Mouse (Mus musculus) urinary bladder, adult 18-20 months (tissue): ENCODE results near the gene Gm49395.

Experiments used
- DNase-seq, 2 experiments: peaks; one replicate each; pipeline ENCODE4 v3.0.0; 2022; ENCODE audit warnings: low spot score in 2 of 2, mixed read lengths in 2 of 2

Gm49395 gene

GRCm38 (mm10) chr13:115101355-115102191 lies at the start of gene Gm49395, which contains the start of gene Itga1:
TSS of gene Gm49395 (minus strand) at chr13:115101921.
TSS of gene Itga1 (minus strand) at chr13:115101964.
- peak; percentile 66 to 70 for DNase-seq

- DNase-seq: no peak
Observed at GRCm38 (mm10) chr13:115150602-115151001, 48.9 kb upstream of the Gm49395 start.

DNA sequence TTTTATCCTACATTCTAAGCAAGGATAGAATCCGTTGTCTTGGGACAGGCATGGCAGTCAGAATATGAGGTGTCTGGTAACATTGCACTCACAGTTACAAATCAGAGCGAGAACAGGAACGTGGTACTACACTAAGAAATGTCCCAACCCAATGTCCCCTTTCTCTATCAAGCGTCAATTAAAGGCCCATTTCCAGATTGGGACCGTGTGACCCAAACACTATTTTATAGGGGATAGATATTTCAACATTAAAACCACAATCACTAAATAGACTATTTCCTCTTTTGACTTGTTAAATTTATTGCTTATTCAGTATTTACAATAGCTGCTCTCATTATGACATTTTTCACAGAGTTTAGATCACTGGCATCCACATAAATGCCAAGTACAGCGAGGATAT lies 48.1 kb upstream of the Gm49395 start:
- DNase-seq: no peak

GRCm38 (mm10) chr13:115143575-115143974 lies 41.9 kb upstream of the Gm49395 start:
- DNase-seq: no peak

GRCm38 (mm10) chr13:115142066-115142465 lies 40.3 kb upstream of the Gm49395 start:
- no peak for DNase-seq

- no peak for DNase-seq
Observed at GRCm38 (mm10) chr13:115138513-115138912, 36.8 kb upstream of the Gm49395 start.

- no peak for DNase-seq
Observed at GRCm38 (mm10) chr13:115136761-115137160, 35.0 kb upstream of the Gm49395 start.

- DNase-seq: no peak
Observed at GRCm38 (mm10) chr13:115132435-115132834, 30.7 kb upstream of the Gm49395 start.

DNA sequence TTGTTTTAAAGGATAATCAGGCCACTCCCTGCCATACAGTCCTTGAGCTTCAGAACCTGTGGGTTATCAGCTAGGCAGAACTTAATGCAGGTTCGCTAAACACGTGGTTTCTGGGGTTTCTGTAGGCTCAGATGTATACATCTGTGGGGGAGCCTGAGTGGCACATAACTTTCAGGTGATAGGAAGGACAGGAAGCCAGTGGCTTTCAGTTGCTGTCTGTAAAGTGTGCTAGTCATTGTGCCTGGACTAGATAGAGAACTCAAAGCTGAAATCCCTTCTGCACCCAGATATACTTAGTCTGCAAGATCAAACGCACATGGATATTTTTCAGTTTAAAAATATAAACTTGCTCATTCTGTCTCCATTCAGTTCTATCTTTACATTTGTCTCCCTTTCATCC lies 29.7 kb upstream of the Gm49395 start:
- no peak for DNase-seq

DNA sequence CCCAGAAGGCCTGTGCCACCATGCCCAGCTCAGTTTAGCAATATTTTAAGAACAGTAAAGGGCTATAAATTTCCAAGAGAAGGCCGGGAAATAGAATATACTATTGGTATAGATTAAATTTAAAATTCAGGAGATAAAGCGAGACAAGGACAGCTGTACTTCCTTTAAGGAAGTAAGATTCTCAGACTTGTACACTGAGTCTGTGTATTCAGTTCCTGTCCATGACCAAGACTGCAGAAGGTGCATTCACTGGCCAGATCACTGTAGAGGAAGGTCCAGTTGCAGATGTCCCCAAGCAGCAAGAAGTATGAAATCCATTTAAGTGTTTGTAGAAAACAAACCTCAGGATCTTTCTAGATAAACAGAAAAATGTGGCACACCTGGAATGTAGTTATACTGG lies 28.3 kb upstream of the Gm49395 start:
- DNase-seq: no peak

DNA sequence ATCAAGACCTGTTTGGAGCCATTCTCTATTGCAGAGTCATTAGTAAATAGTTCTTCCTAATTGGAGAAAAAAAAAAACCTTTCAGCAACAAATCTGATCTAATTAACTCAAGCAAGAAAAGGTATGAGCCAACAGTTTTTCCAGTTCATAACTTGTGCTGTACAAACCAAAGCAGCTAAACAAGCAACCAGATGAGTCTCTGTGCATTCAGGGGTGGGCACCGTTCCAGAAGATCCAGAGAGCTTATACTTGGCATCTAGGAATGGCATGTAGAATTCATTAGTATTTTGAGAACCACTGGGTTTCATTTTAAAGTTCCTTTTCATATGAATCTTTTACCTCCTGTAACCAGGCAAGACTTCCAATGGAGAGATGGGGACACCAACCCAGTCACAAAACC lies 26.1 kb upstream of the Gm49395 start:
- no peak for DNase-seq

DNA sequence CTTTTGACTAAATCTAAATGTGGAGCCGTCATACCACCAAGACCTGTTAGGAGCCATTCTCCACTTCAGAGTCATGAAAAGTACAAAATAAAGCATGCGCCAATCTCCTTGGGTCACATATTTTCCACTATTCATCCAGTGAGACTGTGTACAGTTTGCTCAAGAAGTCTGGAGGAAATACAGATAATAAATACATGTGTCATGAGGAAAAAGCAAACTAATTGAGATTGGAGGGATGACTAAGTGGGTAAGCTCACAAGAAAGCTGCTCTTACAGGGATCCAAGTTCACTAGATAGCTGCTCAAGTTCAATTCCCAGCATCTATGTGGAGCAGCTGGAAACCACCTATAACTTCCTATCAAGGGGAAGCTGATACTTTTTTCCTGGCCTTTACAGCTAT lies 24.8 kb upstream of the Gm49395 start:
- DNase-seq: no peak

GRCm38 (mm10) chr13:115125130-115125529 lies 23.4 kb upstream of the Gm49395 start:
- DNase-seq: no peak

DNA sequence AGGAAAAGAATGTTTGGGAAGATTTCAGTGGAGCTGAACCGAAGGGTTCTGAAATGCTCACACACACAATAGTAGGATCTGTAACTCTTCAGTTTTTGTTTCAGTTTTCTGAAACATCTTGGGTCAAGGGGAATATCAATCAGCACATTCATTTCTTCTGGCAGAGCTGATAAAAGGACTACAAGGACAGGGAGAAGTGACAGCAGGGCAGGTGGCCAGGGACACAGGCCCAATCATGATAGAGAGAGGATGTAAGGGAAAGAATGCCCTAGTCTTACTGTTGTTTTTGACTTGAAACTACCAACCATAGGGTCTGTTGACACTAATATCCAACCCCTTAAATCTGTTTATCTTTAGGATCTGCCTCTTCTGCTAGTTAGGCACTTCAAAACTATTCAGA lies 22.8 kb upstream of the Gm49395 start:
- no peak for DNase-seq

DNA sequence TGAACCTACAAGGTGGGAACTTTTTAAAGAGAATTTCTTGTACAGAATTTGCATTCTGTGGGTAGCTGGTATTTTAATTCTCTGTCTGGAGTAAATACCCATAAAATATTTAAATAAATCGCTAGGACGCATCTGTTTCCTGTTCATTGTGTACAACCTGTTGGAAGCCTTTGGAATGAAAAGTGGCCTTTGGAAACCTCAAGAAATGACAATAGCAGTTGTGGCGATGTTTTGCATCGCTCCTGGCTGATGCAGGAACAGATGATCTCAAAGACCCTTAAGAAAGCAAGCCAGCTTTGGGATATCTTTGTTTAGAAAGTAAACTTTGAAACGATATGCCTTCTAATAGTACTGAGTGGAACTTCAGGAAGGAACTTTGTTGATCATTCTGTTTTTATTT lies 17.0 kb upstream of the Gm49395 start:
- DNase-seq: no peak

- DNase-seq: no peak
Observed at GRCm38 (mm10) chr13:115118195-115118594, 16.5 kb upstream of the Gm49395 start.

- DNase-seq: no peak
Observed at GRCm38 (mm10) chr13:115116930-115117621, 15.4 kb upstream of the Gm49395 start.

DNA sequence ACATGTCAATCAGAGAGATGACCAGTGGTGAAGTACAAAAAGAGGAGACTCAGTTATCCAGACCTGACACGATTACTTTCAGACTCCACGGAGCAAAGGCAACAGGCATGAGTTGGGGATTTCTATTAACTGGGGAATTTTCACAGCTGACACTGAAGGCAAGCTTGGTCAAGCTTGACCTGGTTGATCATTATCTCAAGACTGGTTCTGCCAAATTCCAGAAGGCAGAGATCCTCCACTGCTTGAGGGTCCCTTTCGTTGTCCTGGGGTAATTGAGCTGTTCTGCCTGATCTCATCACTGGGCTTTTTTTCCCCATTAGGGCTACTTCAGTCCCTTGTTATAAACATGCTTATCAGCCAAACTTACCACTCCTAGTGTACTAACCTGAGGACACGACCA lies 7.9 kb upstream of the Gm49395 start:
- no peak for DNase-seq

GRCm38 (mm10) chr13:115107436-115107835 lies 5.7 kb upstream of the Gm49395 start:
- DNase-seq: no peak

DNA sequence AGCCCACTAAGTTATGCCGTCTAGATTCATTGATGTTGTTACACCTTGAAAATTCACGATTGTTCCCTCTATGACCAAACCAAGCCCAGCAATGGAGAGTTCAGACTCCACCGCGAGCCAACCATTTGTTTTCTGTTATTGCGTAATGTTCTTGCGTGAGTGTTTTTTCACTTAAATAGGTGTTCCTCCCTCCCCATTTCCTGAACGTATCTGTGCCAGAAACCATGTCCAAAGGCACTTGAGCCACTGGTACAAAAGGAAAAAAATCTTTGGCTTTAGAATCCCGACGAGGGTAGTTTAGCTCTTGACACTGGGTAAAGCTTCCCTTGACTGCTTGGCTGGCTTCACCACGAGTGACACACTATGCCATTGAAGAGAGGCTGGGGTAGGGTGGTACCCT lies 4.5 kb upstream of the Gm49395 start:
- DNase-seq: no peak

GRCm38 (mm10) chr13:115102754-115103153 lies 1.0 kb upstream of the Gm49395 start:
- DNase-seq: no peak

DNA sequence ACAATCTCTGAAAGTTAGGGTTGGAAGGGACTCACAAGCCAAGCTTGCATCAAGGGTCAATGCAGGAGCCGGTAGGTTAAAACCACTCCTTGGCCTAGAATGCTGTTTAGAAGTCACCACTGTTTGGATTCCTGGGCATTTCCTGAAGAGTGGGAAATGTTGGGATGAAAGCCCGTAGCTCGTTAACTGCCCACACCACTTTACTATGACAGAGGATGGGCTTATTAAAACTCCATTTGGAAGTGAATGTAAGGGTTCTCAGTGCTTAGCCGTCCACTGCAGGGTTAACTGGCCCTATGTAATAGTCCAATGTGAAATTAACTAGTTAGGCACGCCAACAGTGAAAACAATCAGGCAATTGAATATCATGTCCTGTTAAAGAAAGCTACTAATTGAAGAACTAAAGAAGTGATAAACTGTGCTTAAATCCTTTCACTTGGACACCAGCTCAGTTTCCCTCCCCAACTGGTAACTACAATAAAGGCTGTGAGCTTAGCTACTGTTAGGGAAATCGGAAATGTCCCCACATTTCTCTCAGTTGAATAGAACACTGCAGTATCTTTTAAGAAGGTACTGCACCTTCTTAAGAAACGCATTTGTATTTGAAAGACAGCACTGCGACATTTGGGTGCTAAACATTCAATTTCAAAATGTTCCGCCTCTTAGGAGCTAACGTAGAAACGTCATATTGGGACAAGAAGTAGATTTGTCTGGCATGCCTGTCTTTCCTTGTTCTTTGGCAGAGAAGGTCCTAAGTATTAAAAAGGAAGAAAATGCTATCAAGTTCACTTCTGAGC lies 1.1 kb downstream of the Gm49395 start:
- no peak for DNase-seq
